In the genomic region with DNA sequence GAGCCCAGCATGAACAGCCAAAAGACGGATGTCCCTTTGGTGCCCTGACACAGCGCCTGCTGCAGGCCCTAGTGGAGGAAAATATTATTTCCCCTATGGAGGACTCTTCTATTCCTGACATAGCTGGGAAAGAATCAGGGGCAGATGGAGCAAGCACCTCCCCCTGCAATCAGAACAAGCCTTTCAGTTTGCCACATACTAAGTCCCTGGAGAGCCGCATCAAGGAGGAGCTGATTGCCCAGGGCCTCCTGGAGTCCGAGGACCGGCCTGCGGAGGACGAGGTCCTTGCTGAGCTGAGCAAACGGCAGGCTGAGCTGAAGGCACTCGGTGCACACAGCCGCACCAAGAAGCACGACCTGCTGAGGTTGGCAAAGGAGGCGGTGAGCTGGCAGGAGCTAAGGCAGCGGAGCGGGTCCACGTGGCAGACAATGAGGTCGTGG, we compare ENCODE assay signal across 9 mouse cellular contexts. TPM values are rescaled to one million over a fixed set of nuclear protein-coding genes. Genes with fewer than 3 reads are reported as not detected.
A peak's percentile ranks its signal among the peaks of the same experiment; 100 is the strongest.
DNase-seq lines count a peak whose midpoint lies in the region; ATAC-seq lines count a peak whose summit lies in the region.
"Had no signal": no experiment of that assay in that cellular context is flagged by ENCODE, and none has a peak within 500 bp of the region (broad histone marks: within the 10 kb centered on the region; RNA-seq: fewer than 3 reads in every experiment).

No protein-coding gene starts in this region.

- H3K27ac ChIP-seq in heart, embryonic 11.5 days (ENCODE audit: low read depth, low read length), result no peak overlapping the region
- no peak overlapping the region for H3K27ac ChIP-seq in embryonic facial prominence, embryonic 13.5 days
- peak overlapping the region; percentile 33; the same call in 1 of the 2 replicates for H3K27ac ChIP-seq in midbrain, embryonic 10.5 days (replicated peaks)
- H3K27ac ChIP-seq: liver, embryonic 13.5 days had no signal

- no peaks in the 10 kb centered on the region; the same call in 1 of the 2 replicates for H3K27me3 ChIP-seq in heart, embryonic 11.5 days (ENCODE audit: control insufficient read depth, insufficient read depth, low read length)
- no peaks in the 10 kb centered on the region; the same call in 1 of the 2 replicates for H3K27me3 ChIP-seq in embryonic facial prominence, embryonic 13.5 days
- H3K27me3 ChIP-seq in midbrain, embryonic 10.5 days (ENCODE audit: low read depth, poor library complexity, severe bottlenecking), result no peaks in the 10 kb centered on the region

- no peak overlapping the region for H3K9ac ChIP-seq in heart, embryonic 11.5 days (ENCODE audit: low read depth, low read length)
- no peak overlapping the region for H3K9ac ChIP-seq in embryonic facial prominence, embryonic 13.5 days
- H3K9ac ChIP-seq: liver, embryonic 13.5 days had no signal

- no peaks in the 10 kb centered on the region for H3K9me3 ChIP-seq in heart, embryonic 11.5 days (replicated peaks; ENCODE audit: control insufficient read depth, low read length)
- no peaks in the 10 kb centered on the region for H3K9me3 ChIP-seq in embryonic facial prominence, embryonic 13.5 days
- no peaks in the 10 kb centered on the region for H3K9me3 ChIP-seq in midbrain, embryonic 10.5 days (replicated peaks)
- H3K9me3 ChIP-seq: liver, embryonic 13.5 days had no signal

- DNase-seq in heart, adult 9 months (ENCODE audit: low spot score in 2 of 2), result no peak
- DNase-seq in R1 (ENCODE audit: low read depth, low spot score), result peak; percentile 64
- DNase-seq in midbrain, embryonic 10.5 days (ENCODE audit: low spot score), result peak; percentile 18
- no peak for DNase-seq in right cerebral cortex, postnatal 10 days (ENCODE audit: low spot score in 2 of 2)
- no peak for DNase-seq in layer of hippocampus, adult 9-10 months (ENCODE audit: low spot score)
- DNase-seq in B cell, adult 2 months, result no peak
- DNase-seq: liver, embryonic 13.5 days had no signal

- no peaks in the 10 kb centered on the region for H3K4me1 ChIP-seq in heart, embryonic 11.5 days (ENCODE audit: control insufficient read depth, insufficient read depth, low read length)
- H3K4me1 ChIP-seq in embryonic facial prominence, embryonic 13.5 days, result no peaks in the 10 kb centered on the region
- peaks cover 8% of the 10 kb centered on the region for H3K4me1 ChIP-seq in midbrain, embryonic 10.5 days
- H3K4me1 ChIP-seq: liver, embryonic 13.5 days had no signal

- 27% methylated on average over 16 of the region's 16 CpGs for WGBS in heart, embryonic 11.5 days (ENCODE audit: insufficient replicate concordance)
- 47% methylated on average over 16 of the region's 16 CpGs for WGBS in embryonic facial prominence, embryonic 13.5 days
- 49% methylated on average over 16 of the region's 16 CpGs for WGBS in midbrain, embryonic 10.5 days

- no peak for ATAC-seq in heart, embryonic 11.5 days (replicated peaks; ENCODE audit: insufficient number of reproducible peaks, low FRiP score, low TSS enrichment)
- no peak for ATAC-seq in embryonic facial prominence, embryonic 13.5 days (ENCODE audit: insufficient number of reproducible peaks, insufficient read depth, low FRiP score, low TSS enrichment, low read depth)

- no peak overlapping the region for H3K4me3 ChIP-seq in heart, embryonic 11.5 days (ENCODE audit: low read depth, low read length)
- no peak overlapping the region for H3K4me3 ChIP-seq in embryonic facial prominence, embryonic 13.5 days
- no peak overlapping the region for H3K4me3 ChIP-seq in midbrain, embryonic 10.5 days
- H3K4me3 ChIP-seq: liver, embryonic 13.5 days had no signal

- H3K36me3 ChIP-seq in heart, embryonic 11.5 days (ENCODE audit: control insufficient read depth, insufficient read depth, low read length), result no peaks in the 10 kb centered on the region
- no peaks in the 10 kb centered on the region for H3K36me3 ChIP-seq in embryonic facial prominence, embryonic 13.5 days
- H3K36me3 ChIP-seq in midbrain, embryonic 10.5 days, result no peaks in the 10 kb centered on the region
- H3K36me3 ChIP-seq: liver, embryonic 13.5 days had no signal

- H3K4me2 ChIP-seq in heart, embryonic 11.5 days, result peak overlapping the region; percentile 49
- H3K4me2 ChIP-seq in embryonic facial prominence, embryonic 13.5 days, result 0 out of 2 replicates have a peak overlapping the region, but pooled peaks have one; percentile 3
- H3K4me2 ChIP-seq: liver, embryonic 13.5 days had no signal

RNA-seq across cellular contexts. Expression of a gene that starts 23.3 kb away (rescaled TPM):
- polyA plus RNA-seq in heart, embryonic 11.5 days (2014; fragmentation: Nextera tagmentation; extraction: Ambion mirVana), result 155 and 164 TPM in 2 replicates
- 237 and 254 TPM in 2 replicates for polyA plus RNA-seq in embryonic facial prominence, embryonic 13.5 days (2015; fragmentation: Nextera tagmentation; extraction: Ambion mirVana)
- 267 and 269 TPM in 2 replicates for polyA plus RNA-seq in midbrain, embryonic 10.5 days (2016; fragmentation: Nextera tagmentation; extraction: Ambion mirVana)

RNA-seq across cellular contexts. Expression of a gene that starts 35.2 kb away (rescaled TPM):
- polyA plus RNA-seq in heart, embryonic 11.5 days (2014; fragmentation: Nextera tagmentation; extraction: Ambion mirVana), result not detected in 2 replicates
- 0.13 TPM in 1 of 2 replicates, not detected in the other for polyA plus RNA-seq in embryonic facial prominence, embryonic 13.5 days (2015; fragmentation: Nextera tagmentation; extraction: Ambion mirVana)
- polyA plus RNA-seq in midbrain, embryonic 10.5 days (2016; fragmentation: Nextera tagmentation; extraction: Ambion mirVana), result 0.15 and 0.23 TPM in 2 replicates

Comparison
In these comparisons a context has a peak if more than half of its experiments do, and no peak if none do; other contexts are left out.
1. DNase-seq: peak in R1 (single experiment) and midbrain, embryonic 10.5 days (single experiment); none in heart, adult 9 months (0 of 2), right cerebral cortex, postnatal 10 days (0 of 2), layer of hippocampus, adult 9-10 months (single experiment) and B cell, adult 2 months (0 of 2).